Mouse (Mus musculus) spleen, postnatal 4 days (tissue): Measurements from ENCODE around the gene Chrna3.

Experiments
- DNase-seq, 2 experiments: peaks; one replicate each; pipeline ENCODE4 v3.0.0; 2022; ENCODE audit warnings: low spot score in 2 of 2

Chrna3 gene

GRCm38 (mm10) chr9:55026275-55026663 is at the start of gene Chrna3:
Gene Chrna3, minus strand, starts transcription at chr9:55026562.
- no peak for DNase-seq

- no peak for DNase-seq
Measured at GRCm38 (mm10) chr9:55067965-55068265, 41.6 kb upstream of the Chrna3 start.

- DNase-seq, result no peak
Measured at GRCm38 (mm10) chr9:55067260-55067964, 41.0 kb upstream of the Chrna3 start.

GRCm38 (mm10) chr9:55065241-55065640 is 38.9 kb upstream of the Chrna3 start:
- DNase-seq, result no peak

- no peak for DNase-seq
Measured at GRCm38 (mm10) chr9:55058067-55058466, 31.7 kb upstream of the Chrna3 start.

- DNase-seq, result no peak
Measured at GRCm38 (mm10) chr9:55055386-55055930, 29.1 kb upstream of the Chrna3 start.

- peak in 1 of 2 experiments; percentile 62 for DNase-seq
Measured at GRCm38 (mm10) chr9:55048211-55048880, 22.0 kb upstream of the Chrna3 start, which contains the start of gene Chrnb4. Gene Chrnb4, minus strand, starts transcription at chr9:55048779.

GRCm38 (mm10) chr9:55046764-55047163 is 20.4 kb upstream of the Chrna3 start:
- no peak for DNase-seq

GRCm38 (mm10) chr9:55045001-55045400 is 18.6 kb upstream of the Chrna3 start:
- DNase-seq, result no peak

GRCm38 (mm10) chr9:55043688-55044087 is 17.3 kb upstream of the Chrna3 start:
- DNase-seq, result no peak

GRCm38 (mm10) chr9:55041389-55041788 is 15.0 kb upstream of the Chrna3 start:
- DNase-seq, result no peak

GRCm38 (mm10) chr9:55039983-55040382 is 13.6 kb upstream of the Chrna3 start:
- DNase-seq, result no peak

GRCm38 (mm10) chr9:55038948-55039347 is 12.6 kb upstream of the Chrna3 start:
- no peak for DNase-seq

- DNase-seq, result no peak
Measured at GRCm38 (mm10) chr9:55031435-55032167, 5.2 kb upstream of the Chrna3 start.

GRCm38 (mm10) chr9:55025534-55026274 is 658 bp downstream of the Chrna3 start:
- DNase-seq, result no peak

GRCm38 (mm10) chr9:55023902-55024583 is 2.3 kb downstream of the Chrna3 start:
- DNase-seq, result peak; percentile 69 to 91

- no peak for DNase-seq
Measured at GRCm38 (mm10) chr9:55023326-55023725, 3.0 kb downstream of the Chrna3 start.

- DNase-seq, result no peak
Measured at GRCm38 (mm10) chr9:55016926-55017325, 9.4 kb downstream of the Chrna3 start.

- no peak for DNase-seq
Measured at GRCm38 (mm10) chr9:55010588-55011350, 15.6 kb downstream of the Chrna3 start.

GRCm38 (mm10) chr9:55009692-55010091 is 16.7 kb downstream of the Chrna3 start:
- no peak for DNase-seq
